Mouse (Mus musculus) heart, postnatal 36 days (tissue): ENCODE results near the gene Trim27. TPM values are rescaled to one million over a fixed set of nuclear protein-coding genes. Genes with fewer than 3 reads are reported as not detected.

Source experiments
- DNase-seq, 2 experiments: peaks; one replicate each; pipeline ENCODE4 v3.0.0; 2021 to 2022
- intact Hi-C: fragments of 180-260 bp; cut with DNase I; formaldehyde crosslinking; loops from one replicate; pipeline ENCODE4 v1.15.1; 2025
- total RNA-seq, 2 experiments: library from RNA; stranded (reverse); gene quantifications; 2 replicates each; pipeline ENCODE4 v1.2.3; 2021

Gene Trim27
- total RNA-seq, 2 experiments from 2014 or later = 19.7 to 20.0 TPM

DNA sequence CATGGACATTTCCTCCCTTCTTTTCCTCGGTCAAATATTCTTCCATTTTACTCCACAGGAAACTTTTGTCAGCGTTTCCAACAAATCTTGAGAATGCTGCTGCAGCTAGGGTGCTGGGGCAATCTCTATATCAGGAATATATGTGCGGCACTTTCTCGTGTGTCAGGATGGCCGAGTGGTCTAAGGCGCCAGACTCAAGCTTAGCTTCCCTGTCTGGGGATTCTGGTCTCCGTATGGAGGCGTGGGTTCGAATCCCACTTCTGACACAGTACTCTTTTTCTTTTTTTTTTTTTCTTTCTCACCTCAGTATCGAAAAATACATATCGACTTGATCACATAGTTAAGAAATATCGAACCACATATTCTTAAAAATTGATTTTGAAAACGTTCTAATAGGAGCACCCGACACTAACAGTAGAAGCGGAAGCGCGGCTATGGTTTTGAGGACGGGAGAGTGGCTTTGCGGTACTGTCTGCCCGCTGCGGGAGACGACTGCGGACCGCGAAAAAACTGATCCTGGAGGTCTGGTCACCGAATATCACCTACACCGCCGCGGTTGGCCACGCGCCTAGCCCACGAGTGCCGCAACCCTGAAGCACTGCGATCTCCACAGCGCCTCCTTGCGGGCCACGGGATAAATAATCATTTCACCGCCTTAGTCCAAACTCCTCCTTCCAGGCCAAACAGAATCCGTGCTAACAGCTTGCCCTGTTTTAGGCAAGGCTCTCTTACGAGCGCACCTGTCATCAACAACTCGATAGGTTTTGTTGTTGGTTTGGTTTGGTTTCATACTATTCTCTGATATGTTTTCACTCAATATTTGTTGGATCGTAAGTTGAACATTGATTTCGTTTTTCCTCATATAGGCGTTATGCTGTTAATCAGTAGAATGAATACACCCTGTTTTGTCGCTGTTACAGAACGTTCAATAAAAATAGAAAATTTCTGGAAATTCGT lies 21.1 kb downstream of the Trim27 start:
- intact Hi-C loops = loop anchor here (1.0 to 10.0 kb wide), 7 partner anchors 14 to 1806 kb away; partner anchors contain the start of gene Stard3nl
- peak; percentile 95 to 98 for DNase-seq

DNA sequence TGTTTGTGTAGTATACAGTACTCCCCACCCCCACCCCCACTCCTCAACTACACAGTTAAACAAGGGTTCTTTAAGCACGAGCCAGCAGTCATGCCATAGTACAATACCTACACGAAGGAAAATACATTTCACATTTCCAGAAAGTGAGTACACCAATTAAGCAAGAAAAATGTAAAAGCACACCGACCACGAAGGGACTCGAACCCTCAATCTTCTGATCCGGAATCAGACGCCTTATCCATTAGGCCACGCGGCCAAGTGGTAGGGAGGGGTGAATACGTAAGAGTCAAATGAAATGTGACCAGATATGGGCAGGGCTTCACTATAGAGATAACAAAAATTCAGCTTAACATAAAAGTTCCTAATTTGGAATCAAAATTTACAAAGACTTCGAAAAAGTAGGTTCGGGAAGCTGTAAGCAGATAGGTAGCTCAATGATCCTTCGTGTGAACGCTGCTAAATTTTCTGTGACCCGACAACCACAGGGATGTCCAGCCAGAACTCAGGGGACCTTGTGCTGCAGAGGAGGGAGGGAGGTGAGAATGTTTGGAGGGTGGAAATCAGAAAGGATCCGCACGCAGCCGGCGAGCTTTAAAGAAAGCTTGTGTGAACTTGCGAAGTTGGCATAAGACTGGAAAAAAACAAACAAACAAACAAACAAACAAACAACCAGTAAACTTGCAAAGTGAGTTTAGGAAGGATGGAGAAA lies 36.2 kb downstream of the Trim27 start:
- intact Hi-C loops = loop anchor here (2.0 kb wide), 1 partner anchor 15 kb away; no protein-coding TSS in a partner anchor
- peak; percentile 47 to 51 for DNase-seq

- intact Hi-C loops = loop anchor here (2.0 kb wide), 1 partner anchor 16 kb away; no protein-coding TSS in a partner anchor
These were observed 37.5 kb downstream of the Trim27 start for GRCm38 (mm10) chr13:21216781-21217180.

GRCm38 (mm10) chr13:21221656-21222462 lies 42.6 kb downstream of the Trim27 start:
- DNase-seq = no peak
- intact Hi-C loops = loop anchor here (5.0 kb wide), 1 partner anchor 55 kb away; no protein-coding TSS in a partner anchor

More at GRCm38 (mm10) chr13:21216781-21217180, 37.5 kb downstream of the Trim27 start:
- DNase-seq = no peak

- intact Hi-C loops = loop anchor here (5.0 kb wide), 1 partner anchor 55 kb away; no protein-coding TSS in a partner anchor
- peak; percentile 85 to 89 for DNase-seq
These were observed 43.3 kb downstream of the Trim27 start for GRCm38 (mm10) chr13:21222463-21223022.

DNA sequence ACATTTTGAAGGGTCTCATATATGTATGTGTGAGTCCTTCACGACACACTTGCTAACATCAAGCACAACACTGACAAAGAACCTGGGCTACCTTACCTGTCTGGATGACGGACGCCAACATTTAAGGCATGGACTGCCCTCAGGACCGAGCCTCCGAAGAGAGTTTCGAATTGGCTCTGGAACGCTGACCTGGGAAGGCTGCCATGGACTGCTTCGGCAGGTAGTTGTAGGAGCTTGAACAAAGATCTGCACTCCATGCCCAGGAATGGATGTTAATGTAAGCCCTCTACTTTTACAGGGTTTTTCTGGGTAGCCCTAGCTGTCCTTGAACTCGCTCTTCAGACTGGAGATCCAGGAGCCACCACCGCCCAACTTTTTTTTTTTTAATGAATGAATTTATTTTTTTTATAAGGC lies 44.0 kb downstream of the Trim27 start:
- intact Hi-C loops = loop anchor here (5.0 kb wide), 1 partner anchor 54 kb away; no protein-coding TSS in a partner anchor
- no peak for DNase-seq

DNA sequence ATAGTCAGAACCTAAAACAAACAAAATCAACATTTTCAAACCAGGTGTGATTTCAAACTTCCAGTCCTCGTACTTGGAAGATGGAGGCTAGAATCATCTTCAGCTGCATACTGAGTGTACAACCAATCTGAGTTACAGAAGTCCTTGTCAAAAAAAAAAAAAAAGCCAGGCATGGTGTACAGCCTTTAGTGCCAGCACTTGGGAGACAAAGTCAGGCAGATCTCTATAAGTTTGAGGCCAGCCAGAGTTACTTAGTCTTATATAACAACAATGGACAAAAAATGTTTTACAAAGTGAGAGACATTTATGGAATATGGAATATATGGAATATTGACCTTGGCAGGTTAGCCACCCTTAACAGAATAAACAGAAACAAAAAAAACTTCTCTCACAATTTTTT lies 45.1 kb downstream of the Trim27 start:
- intact Hi-C loops = loop anchor here (5.0 kb wide), 1 partner anchor 53 kb away; no protein-coding TSS in a partner anchor
- DNase-seq = no peak

GRCm38 (mm10) chr13:21225206-21225605 lies 46.0 kb downstream of the Trim27 start:
- no peak for DNase-seq
- intact Hi-C loops = no loop called here

DNA sequence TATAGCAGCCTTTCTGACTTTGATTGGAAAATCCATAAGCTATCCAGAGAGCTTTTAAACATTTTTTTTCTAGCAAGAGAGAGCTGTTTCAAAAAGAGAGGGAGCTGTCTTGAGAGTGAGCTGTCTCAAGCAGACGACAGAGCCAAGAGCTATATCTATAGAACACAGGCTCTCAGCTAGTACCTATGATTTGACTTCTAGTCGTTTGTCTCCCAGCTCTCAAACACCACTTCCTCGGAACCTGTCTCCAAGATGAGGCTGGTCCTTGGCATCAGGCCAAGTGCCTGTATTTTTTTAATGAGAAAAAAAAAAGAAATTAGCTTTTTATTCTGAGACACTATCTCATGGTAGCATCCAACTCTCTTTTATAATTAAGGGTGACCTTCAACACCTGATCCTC lies 46.8 kb downstream of the Trim27 start:
- DNase-seq = no peak
- intact Hi-C loops = no loop called here

GRCm38 (mm10) chr13:21233732-21234705 lies 54.8 kb downstream of the Trim27 start:
- peak; percentile 75 to 82 for DNase-seq
- intact Hi-C loops = loop anchor here (1.0 to 2.0 kb wide), 3 partner anchors 17 to 73 kb away; no protein-coding TSS in a partner anchor

GRCm38 (mm10) chr13:21236714-21237113 lies 57.5 kb downstream of the Trim27 start:
- no peak for DNase-seq
- intact Hi-C loops = no loop called here

GRCm38 (mm10) chr13:21237161-21237560 lies 57.9 kb downstream of the Trim27 start:
- intact Hi-C loops = no loop called here
- no peak for DNase-seq

GRCm38 (mm10) chr13:21240788-21241187 lies 61.5 kb downstream of the Trim27 start:
- no peak for DNase-seq
- intact Hi-C loops = no loop called here

DNA sequence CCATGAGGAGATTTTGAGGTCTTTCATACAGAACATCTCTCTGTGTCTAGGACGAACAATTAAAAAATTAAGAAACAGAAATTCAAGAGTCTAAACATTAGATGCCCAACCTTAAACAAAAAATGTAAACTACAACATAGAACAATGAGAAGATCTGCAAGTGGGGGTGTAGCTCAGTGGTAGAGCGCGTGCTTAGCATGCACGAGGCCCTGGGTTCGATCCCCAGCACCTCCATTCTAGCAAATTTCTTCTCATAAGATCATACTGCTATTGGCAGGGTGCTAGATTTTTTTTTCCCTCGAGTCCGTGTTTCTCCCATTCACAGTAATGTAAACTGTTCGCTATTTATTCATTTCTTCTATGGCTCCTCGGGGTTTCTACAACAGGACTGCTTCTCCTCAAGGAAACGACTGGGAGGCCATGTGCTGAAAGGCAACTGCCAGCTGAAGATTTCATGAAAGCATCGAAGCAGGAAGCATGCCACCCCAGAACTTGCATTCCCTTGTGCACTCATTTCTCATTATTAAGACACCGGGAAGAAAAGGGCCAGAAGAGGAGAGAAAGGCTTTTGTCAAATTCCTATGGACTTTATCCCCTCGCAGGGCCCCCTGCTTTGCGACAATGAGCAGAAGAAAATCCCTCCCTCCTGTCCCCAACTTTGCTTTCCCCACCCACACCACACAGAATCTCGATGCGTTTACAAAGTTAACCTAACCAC lies 63.3 kb downstream of the Trim27 start:
- DNase-seq = no peak
- intact Hi-C loops = no loop called here

- no peak for DNase-seq
- intact Hi-C loops = no loop called here
These were observed 64.0 kb downstream of the Trim27 start for GRCm38 (mm10) chr13:21243196-21243595.

DNA sequence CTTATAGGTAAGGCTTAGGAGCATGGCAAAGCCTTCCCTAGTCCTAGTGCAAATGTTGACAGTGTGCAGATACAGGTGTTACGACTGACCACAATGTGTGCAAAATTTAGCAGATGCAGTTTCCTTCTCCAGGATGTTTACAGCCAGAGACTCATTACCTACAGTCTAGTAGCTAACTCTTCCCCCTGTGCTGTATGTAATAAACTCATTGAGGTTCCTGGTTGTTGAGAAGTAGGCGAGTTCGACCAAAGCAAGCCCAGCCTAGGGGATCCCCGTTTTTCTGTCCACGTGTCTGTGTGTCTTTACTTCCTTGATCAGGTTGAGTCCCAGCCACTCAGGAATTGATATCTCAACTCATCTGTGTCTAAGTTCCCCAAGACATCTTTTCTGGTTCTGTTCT lies 64.8 kb downstream of the Trim27 start:
- intact Hi-C loops = no loop called here

More for the DNA sequence above, 64.8 kb downstream of the Trim27 start:
- no peak for DNase-seq
